Mouse (Mus musculus): Measurements from ENCODE around the gene Ugt1a5.

GRCm38 (mm10) chr1:88264869-88265240, 99.0 kb downstream of the Ugt1a5 start:
- no peak for TF ChIP-seq CTCF (IDR thresholded peaks at IDR 0.05 in 2 of 3, conservative IDR thresholded peaks at IDR 0.05 in 1 of 3; ENCODE audit: control insufficient read depth in 1 of 3, insufficient read depth in 1 of 3, low read depth in 2 of 3, low read length in 3 of 3, poor library complexity in 1 of 3, severe bottlenecking in 1 of 3)
- TF ChIP-seq ZMIZ1 (IDR thresholded peaks at IDR 0.05; ENCODE audit: low read depth, low read length) = no peak
- TF ChIP-seq POLR2A (IDR thresholded peaks at IDR 0.05; ENCODE audit: control insufficient read depth in 1 of 2, insufficient read depth in 1 of 2, low read depth in 1 of 2, low read length in 2 of 2, poor library complexity in 1 of 2) = no peak
- no peak for TF ChIP-seq EP300 (IDR thresholded peaks at IDR 0.05; ENCODE audit: low read depth in 1 of 2, low read length in 2 of 2)
- TF ChIP-seq SMC3 (IDR thresholded peaks at IDR 0.05; ENCODE audit: low read depth, low read length) = no peak
- no peak for TF ChIP-seq ZC3H11A (IDR thresholded peaks at IDR 0.05; ENCODE audit: low read depth, low read length)
- no peak for TF ChIP-seq MEF2A (IDR thresholded peaks at IDR 0.05; ENCODE audit: extremely low read depth, insufficient replicate concordance, low read depth, low read length, poor library complexity, severe bottlenecking)
- no peak for TF ChIP-seq MYB (IDR thresholded peaks at IDR 0.05; ENCODE audit: low read depth, low read length)
- TF ChIP-seq POLR2AphosphoS2 (IDR thresholded peaks at IDR 0.05; ENCODE audit: low read length) = no peak
- TF ChIP-seq USF1 (IDR thresholded peaks at IDR 0.05; ENCODE audit: low read depth, low read length) = no peak
